Mouse (Mus musculus) heart, adult 18-20 months (tissue): ENCODE results near the gene Cyren. TPM values are rescaled to one million over a fixed set of nuclear protein-coding genes. Genes with fewer than 3 reads are reported as not detected.

Experiments used
- DNase-seq, 2 experiments: peaks; one replicate each; pipeline ENCODE4 v3.0.0; 2021 to 2022; ENCODE audit warnings: mixed read lengths in 1 of 2
- total RNA-seq, 2 experiments: library from RNA; stranded (reverse); gene quantifications; 2 replicates each; pipeline ENCODE4 v1.2.3; 2021

Cyren gene
- total RNA-seq, 2 experiments from 2014 or later = 3.6 to 5.2 TPM

GRCm38 (mm10) chr6:34899127-34899526, 21.3 kb upstream of the Cyren start:
- DNase-seq = no peak

DNA sequence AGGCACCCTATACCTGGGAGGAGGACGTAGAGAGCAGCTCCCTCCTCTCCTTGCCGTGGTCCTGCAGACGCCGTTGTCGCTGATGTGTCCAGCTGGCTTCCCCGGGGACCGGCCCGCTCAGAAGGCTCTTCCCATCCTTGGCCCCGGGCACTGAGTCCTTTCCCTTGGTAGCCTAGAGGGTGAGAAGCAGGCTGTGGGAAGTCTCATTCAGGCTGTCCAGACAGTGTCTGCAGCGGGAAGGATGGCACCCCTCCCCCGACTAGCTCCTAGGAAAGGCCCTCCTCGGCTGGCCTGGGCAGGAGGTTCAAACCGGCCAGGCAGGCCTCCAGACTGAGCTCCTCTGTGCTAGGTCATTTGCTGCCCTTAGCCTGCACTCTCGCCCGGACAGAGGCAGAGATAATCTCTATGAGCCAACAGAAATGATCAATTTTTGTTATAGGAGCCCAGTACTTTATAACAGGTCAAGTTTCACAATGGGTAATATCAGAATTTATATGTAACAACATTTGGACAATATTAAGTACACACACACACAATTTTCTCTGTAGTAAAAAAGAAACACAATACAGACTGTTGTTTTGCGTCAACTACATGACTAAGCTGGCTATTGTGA, 18.4 kb upstream of the Cyren start:
- no peak for DNase-seq

DNA sequence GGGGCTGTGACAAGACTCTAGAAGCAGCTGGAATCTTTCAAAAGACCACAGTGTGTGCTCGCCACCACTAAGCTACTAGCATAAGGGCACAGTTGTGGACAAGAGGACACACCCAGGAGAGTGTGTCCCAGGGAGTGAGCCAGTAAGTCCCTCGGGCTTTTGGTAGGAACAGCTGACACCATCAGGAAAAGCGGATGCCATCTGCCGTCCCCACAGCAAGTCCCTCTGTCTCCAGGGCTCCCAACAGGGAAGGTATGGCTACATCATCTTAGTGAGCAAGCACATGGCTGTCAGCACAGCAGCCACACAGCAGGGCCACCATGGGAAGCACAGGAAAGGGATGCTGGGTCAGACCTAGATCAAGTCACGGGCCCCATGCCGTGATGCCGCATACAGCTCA, 17.7 kb upstream of the Cyren start:
- no peak for DNase-seq

DNA sequence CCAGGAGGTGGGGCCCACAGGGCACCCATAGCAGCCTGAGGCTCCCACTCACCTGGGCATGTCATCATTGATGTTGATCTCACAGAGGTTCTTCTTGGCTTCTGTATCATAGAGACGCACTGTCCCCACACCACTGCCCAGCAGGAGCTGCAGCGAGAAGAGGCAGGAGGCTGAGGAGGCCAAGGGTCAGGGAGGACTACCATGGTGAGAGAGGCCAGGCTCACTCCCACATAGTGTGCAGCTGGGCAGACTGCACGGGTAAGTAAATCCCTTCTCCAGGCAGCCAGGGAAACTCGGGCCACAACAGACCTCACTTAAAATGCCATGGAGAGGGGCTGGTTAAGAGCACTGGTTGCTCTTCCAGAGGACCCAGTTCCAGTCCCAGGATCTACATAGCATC, 11.3 kb upstream of the Cyren start:
- no peak for DNase-seq

DNA sequence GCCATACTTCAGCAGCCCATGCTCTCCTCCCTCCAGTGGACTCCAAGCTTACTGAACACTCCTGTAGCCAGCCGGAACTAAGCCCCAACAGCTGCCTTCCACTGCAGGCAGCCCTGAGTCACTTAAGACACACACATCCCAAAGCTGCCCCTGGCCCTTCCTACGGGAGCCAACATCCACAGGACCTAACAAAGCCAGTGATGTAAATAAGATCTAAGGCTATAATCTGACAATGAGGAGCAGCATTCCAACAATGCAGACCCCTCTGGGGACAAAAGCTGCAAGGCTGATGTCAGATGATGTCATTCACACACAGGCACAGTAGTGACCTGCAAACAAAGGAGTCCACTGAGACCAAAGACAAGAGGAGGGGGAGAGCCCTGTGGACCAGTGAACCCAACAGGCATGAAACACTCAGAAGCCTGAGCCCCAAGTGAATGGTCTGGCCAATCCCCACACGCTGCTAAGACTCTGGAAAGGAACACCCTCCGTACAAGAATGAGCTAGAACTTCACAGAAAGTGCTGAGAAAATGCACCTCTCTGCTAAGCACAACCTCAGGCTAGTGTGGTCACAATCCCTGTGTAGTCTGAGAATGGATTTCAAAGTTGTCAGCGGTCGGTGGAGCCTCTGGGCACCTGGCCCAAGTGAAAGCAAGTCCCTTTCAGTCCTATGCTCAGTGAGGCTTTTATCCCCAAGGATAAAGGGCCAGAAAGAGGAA, 9.4 kb upstream of the Cyren start:
- no peak for DNase-seq

DNA sequence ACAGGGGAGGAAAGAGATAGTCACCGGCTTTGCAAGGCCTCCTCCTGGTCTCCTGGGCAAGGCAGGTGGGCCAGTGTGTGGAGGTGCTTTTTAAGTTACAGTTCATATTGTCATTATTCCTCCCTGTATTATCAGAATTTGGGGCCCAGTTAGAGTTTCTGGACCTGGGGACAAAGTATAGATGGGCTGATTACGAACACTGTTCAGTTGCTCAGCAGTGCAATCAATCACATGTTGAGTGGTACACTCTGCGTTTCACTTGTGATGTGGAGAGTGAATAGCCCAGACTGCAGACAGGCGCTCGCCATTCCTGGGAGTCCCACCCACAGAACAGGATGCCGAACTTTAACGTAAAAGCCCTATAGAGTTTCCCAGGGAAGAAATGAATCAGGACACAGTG, 6.9 kb upstream of the Cyren start:
- DNase-seq = no peak

DNA sequence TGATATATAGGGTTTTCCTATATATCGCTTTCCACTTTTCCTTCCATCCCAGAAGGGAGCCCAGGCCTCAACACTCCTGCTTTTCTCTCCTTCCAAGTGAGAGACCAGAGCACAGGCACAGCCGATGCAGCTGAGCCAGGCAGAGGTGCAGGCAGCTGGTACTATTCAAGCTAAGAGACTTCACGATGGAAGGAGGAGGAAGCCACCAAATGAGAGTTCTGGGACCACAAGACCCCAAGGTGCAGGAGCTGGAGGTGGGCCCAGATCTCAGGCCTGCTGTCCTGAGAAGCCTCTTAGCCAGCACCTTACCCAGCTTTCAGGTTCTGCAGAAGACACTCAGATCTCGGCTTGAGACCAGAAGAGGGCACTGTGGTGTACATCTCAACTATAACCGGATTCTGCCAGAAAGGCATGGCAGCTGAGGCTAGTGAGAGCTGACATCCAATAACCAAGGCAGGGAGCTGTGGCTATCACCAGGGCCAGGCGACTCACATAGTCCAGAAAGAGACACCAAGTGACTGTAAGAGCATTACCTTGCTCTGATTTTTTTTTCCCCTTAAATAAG, 2.1 kb upstream of the Cyren start:
- DNase-seq = peak; percentile 52 to 61

GRCm38 (mm10) chr6:34879101-34879740, 1.4 kb upstream of the Cyren start:
- DNase-seq = peak in 1 of 2 experiments; percentile 36

- peak in 1 of 2 experiments; percentile 35 for DNase-seq
Measured at GRCm38 (mm10) chr6:34876835-34877156, 1.1 kb downstream of the Cyren start.

DNA sequence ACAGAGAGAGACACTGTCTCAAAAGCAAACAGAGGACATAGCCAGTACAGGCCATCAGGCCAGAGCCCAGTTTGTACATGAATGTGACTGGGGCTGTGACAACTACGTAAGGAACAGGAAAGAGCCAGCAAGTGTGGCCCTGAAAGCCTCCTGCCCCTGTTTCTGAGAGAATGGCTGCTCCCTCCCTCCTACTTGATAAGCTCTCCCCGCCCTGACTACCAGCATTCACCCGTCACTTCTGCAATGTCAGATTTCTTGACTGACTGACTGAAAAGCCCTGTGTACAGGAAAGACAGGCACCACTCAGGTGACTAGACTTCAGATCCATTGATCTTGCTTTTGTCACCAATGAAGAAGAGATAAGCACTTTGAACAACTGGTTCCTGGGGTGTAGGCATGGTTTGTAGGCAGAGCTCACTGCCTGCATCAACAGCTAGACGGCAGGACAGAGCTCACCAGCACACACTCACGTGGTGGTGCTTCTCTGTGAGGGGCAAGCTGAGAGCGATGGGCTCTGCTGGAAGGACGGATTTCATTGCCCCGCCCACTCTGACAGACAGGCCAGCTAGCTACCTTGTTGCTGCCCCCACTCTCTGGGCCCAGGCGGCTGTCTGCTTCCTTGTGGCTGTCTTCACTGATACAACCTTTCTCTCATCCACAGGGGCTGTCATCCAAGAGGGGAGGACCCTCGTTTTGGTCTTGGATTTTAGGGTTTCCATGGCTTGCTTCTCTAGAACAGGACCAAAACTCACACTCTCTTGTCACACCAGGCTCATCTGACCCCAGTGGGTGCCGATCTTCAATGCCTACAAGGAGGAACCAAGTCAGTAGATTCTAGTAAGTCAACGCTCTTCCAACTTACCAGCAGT, 1.7 kb downstream of the Cyren start:
- DNase-seq = peak in 1 of 2 experiments; percentile 40

- peak; percentile 72 to 74 for DNase-seq
Measured at GRCm38 (mm10) chr6:34875268-34875761, 2.5 kb downstream of the Cyren start.

GRCm38 (mm10) chr6:34874101-34874921, 3.5 kb downstream of the Cyren start:
- peak; percentile 87 to 95 for DNase-seq

GRCm38 (mm10) chr6:34872871-34873270, 5.0 kb downstream of the Cyren start:
- peak; percentile 29 to 35 for DNase-seq

DNA sequence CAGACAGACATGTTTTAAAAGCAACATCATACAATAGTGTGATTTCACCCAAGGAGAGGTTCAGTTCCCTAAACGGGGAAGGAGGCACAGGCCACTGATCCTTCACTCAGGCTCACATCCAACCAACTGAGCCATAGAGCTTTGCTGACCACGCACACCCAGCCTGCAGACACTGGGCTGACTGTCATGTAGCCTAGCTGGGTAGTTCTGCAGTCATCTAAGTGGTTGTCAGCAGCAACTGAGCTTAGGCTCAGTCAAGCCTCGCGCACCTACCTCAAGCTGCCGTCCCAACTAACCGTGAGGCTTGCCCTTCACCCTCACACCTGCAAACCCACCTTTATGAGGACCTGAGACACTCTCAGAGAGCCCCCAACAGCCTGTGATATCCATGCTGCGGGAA, 5.9 kb downstream of the Cyren start:
- DNase-seq = peak in 1 of 2 experiments; percentile 47

DNA sequence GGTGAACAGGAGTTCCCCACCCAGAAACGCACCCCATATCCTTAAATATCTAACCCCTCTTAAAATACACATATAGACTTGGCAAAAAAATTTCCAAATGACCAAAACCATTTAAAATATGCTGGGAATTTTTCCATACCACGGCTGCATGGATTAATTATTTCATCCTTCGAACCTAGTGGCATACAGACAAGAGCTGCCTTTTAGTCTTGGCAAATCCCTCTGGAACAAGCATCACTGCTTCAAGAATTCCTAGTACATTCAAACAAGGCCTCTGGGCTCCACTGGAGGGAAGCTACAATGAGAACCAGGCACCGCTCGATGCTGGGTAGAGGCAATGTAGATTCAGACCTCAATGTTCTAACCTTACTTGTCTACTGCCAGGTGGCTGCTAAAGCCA, 7.1 kb downstream of the Cyren start:
- DNase-seq = no peak

GRCm38 (mm10) chr6:34870136-34870535, 7.7 kb downstream of the Cyren start:
- DNase-seq = no peak

GRCm38 (mm10) chr6:34869225-34869915, 8.5 kb downstream of the Cyren start:
- DNase-seq = peak; percentile 57 to 62

DNA sequence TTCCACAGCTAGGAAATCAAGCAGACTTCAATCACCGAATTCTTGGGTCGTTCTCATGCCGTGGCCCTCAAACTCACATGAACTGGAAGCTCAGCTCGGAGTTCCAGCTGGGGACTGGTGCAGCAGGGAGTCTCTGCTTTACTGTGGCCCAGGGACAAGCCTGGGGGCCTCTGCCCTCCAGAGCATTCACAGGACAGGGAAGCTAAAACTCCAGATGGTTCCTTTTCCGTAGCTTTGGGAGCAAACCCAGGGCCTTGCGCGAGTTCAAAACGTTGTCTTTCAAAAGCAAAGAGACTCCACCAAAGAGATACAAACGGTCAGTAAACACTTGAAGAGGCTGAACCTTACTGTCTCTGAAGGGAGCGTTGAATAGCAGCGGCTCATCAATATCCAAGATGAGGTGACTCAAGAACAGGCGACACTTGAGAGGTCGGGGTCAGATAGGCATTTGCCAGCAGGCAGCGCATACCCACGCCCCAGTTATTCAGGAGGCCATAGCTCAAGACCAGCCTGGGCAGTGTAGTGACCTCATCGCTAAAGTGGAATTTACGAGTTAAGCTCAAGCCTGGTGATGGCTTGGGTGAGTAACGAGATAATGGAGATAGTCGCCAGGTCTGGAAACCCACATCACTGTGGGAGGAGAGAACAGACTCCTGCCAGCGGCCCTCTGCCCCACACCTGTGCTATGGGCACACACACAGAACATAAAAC, 9.2 kb downstream of the Cyren start:
- peak; percentile 52 to 54 for DNase-seq

GRCm38 (mm10) chr6:34867995-34868350, 9.9 kb downstream of the Cyren start:
- no peak for DNase-seq
